Mouse (Mus musculus): ENCODE measurements around the gene Rasl11a.

Rasl11a gene

GRCm38 (mm10) chr5:146844945-146845365 lies at the start of gene Rasl11a:
Gene Rasl11a (plus strand): TSS chr5:146845071.
- in situ Hi-C loops (cut with MboI, MseI) = no loop called here

- in situ Hi-C loops (cut with MboI, MseI) = no loop called here
Measured at GRCm38 (mm10) chr5:146795728-146796127, 49.1 kb upstream of the Rasl11a start.

DNA sequence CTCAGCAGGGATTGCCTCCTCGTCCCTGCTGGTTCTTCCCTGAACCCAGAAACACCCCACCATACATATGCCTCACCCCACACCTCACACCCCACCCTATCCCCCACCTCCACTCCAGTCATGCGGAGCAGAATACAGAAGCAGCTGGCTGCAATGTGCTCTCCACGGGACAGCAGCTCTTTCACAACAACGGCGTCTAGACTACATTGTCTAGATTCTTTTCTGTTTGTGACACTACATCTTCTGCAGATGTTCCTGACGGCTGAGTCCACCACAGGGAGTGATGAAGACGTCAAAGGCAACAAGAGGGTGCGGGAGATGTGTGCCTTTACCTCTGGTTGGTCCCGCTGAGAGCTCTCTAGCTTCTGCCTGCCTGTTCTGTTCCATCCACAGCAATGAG lies 46.8 kb upstream of the Rasl11a start:
- in situ Hi-C loops (cut with MboI, MseI) = no loop called here

DNA sequence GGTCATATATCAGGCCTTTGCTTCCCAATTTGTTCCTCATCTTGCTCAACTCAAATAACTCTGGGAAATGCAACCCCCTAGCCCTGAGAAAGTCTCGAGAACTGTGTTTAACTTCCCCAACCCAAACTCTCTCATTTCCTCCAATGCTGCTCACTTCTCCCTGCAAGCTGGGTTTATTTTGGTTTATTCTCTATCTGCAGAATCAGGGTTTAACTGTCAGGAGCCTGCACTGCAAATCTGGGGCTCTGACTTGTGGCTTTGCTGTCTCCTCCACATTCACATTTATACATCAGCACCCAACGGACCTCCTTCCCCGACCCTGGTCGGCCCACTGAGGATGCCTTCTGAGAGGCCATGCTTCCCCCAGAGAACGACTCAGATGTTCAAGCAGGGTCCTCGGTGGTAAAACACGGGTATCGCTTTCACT lies 38.9 kb upstream of the Rasl11a start:
- in situ Hi-C loops (cut with MboI, MseI) = loop anchor here (10.0 kb wide), 1 partner anchor 79 kb away; no protein-coding TSS in a partner anchor

DNA sequence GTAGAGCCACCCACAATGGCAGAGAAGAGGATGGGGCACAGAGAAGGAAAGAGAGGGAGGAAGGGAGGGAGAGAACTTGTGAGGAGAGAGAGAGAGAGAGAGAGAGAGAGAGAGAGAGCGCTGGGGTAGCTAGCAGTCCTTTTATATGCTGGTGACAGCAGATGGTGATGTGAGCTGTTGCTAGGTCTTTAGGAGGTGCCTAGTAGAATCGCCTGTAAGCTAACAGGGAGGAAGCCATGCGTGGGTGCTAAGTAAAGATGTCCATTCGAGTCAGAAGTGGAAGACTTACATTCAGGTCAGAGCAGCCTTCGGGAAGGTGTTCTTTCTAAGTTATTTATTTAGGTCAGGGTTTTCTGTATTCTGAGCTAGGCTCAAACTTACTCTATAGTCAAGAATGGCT lies 34.9 kb upstream of the Rasl11a start:
- in situ Hi-C loops (cut with MboI, MseI) = loop anchor here (10.0 kb wide), 1 partner anchor 75 kb away; no protein-coding TSS in a partner anchor

GRCm38 (mm10) chr5:146812866-146813265 lies 32.0 kb upstream of the Rasl11a start:
- in situ Hi-C loops (cut with MboI, MseI) = no loop called here

GRCm38 (mm10) chr5:146813421-146813820 lies 31.4 kb upstream of the Rasl11a start:
- in situ Hi-C loops (cut with MboI, MseI) = no loop called here

GRCm38 (mm10) chr5:146815394-146815793 lies 29.5 kb upstream of the Rasl11a start:
- in situ Hi-C loops (cut with MboI, MseI) = no loop called here

GRCm38 (mm10) chr5:146817583-146817982 lies 27.3 kb upstream of the Rasl11a start:
- in situ Hi-C loops (cut with MboI, MseI) = no loop called here

DNA sequence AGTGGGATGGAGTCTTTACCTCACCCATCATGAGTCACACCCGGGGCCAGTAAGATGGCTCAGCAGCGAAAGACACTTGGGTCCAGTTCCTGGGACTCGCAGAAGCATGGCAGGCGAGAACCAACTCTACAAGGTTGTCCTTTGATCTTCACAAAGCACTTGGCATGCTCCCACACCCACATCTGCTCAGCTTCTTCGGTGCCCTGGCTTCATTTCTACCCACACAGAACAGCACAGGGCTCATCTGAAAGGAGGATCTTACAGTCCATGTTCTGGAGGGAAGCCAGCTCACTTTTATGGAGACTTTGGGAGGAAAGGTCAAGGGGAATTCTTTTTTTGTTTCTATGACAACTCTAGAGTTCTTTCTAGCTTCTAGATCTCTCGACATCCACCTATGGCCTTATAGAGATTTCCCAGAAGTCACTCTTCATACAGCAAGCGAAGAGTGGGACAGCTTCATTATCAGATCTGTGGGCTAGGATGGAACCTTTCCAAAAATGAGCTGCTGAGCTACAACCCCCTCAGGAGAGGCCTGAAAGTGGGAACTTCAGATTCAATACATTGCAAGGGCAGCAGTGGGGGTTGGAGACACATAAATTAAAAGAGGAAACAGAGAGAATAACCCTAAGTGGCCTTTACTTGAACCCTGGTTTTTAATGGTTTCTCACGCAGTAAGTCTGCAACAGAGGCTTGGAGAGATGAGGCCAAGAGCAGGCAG lies 25.8 kb upstream of the Rasl11a start:
- in situ Hi-C loops (cut with MboI, MseI) = no loop called here

- in situ Hi-C loops (cut with MboI, MseI) = loop anchor here (5.0 to 10.0 kb wide), 2 partner anchors 36 to 118 kb away; no protein-coding TSS in a partner anchor
Measured at GRCm38 (mm10) chr5:146823005-146823404, 21.9 kb upstream of the Rasl11a start.

- in situ Hi-C loops (cut with MboI, MseI) = loop anchor here (10.0 kb wide), 1 partner anchor 125 kb away; no protein-coding TSS in a partner anchor
Measured at GRCm38 (mm10) chr5:146829528-146829927, 15.3 kb upstream of the Rasl11a start.

GRCm38 (mm10) chr5:146832435-146832768 lies 12.5 kb upstream of the Rasl11a start:
- in situ Hi-C loops (cut with MboI, MseI) = loop anchor here (10.0 kb wide), 1 partner anchor 222 kb away; no protein-coding TSS in a partner anchor

DNA sequence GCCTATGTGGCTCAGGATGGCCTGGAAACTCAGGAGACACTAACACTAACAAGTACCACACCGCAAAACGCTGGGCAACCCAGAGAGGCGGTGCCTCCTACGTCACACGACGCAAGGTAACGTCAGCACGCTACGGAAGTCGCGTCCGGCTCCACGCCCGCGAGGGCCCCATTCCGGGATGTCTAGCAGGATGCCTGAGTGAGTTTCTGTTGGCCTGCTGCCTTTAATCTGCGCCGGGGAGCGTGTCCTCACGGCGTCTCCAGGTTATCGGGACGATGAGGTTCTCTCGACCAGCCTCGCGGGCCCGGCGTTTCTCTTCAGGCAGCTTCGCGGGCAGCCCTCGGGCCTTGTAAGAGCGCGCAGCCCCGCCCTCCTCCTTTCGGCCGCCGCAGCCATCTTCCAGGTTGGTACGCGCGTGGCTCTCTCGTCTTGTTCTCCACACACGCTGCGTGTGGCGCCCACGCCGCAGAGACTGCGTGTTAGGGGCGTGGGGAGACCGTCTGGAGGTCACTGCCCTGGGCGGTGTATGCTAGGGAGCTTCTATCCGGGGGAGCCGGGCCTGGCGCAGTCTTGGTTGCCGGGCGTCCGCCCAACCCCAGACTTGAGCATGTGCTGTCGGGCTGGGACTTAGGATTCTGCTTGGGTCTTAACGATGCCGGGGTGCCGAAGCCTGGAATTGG lies 12.0 kb upstream of the Rasl11a start, which contains the start of gene Rpl21:
Rpl21 (plus strand) TSS at position 122 of the 680 bp plus-strand sequence.
- in situ Hi-C loops (cut with MboI, MseI) = loop anchor here (10.0 kb wide), 1 partner anchor 222 kb away; no protein-coding TSS in a partner anchor

DNA sequence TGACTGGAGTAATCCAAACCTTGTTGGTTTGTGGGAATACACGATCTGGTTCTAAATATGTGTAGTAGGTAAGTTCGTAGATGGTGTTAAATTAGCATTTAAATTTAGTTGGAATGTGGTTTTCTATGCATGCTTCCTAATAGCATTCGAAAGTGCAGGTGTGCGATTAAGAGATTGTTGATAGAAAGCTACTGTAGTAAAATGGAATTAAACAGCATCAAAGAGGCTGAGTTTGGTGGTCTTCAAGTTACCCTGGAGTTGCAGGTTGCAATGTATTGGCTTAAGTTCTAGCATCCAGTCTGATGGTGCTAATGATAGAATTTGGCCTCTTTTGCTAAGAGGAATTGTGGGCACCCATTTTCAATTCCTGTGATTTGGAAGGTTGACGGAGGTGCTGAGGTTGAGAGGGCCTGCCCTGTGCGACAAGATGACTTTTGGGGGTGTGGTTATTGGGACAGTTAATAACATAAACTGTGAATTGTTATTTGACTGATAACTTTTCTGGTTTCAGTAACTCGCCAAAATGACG lies 11.1 kb upstream of the Rasl11a start:
- in situ Hi-C loops (cut with MboI, MseI) = loop anchor here (10.0 kb wide), 1 partner anchor 221 kb away; no protein-coding TSS in a partner anchor

- in situ Hi-C loops (cut with MboI, MseI) = loop anchor here (10.0 kb wide), 1 partner anchor 220 kb away; no protein-coding TSS in a partner anchor
Measured at GRCm38 (mm10) chr5:146834959-146835358, 9.9 kb upstream of the Rasl11a start.

DNA sequence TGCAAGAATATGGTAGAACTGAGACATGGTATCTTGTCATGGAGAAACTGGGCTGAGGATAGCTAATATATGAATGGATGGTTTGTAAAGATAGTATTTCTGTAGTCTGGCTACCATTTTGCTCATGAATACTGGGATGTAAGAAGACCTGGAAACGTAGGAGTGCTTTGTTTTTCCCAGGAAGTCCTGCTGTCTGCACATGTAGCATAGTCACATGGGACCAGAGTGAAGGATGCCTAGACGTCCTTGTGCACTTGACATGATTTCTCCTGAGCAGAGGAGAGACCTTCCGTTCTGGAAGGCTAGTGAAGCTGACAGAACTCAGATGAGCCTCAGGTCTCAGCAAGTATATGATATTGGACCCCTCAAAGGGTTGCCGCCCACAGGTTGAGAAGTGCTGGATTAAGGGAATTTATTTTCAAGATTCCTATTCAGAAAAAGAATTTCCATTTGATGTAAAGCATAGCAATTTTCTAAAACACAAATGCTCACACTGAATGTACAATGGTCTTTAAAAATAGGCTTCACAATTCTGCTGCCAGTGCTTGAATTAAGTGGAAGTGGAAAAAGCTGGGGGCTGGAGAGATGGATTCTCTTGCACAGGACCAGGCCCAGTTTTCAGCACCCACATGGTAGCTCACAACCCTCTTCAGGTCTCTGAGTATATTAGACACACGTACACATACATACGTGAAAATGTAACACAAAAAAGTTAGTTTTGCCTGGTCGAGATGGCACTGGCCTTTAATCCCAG lies 6.7 kb upstream of the Rasl11a start:
- in situ Hi-C loops (cut with MboI, MseI) = loop anchor here (10.0 kb wide), 1 partner anchor 217 kb away; no protein-coding TSS in a partner anchor

DNA sequence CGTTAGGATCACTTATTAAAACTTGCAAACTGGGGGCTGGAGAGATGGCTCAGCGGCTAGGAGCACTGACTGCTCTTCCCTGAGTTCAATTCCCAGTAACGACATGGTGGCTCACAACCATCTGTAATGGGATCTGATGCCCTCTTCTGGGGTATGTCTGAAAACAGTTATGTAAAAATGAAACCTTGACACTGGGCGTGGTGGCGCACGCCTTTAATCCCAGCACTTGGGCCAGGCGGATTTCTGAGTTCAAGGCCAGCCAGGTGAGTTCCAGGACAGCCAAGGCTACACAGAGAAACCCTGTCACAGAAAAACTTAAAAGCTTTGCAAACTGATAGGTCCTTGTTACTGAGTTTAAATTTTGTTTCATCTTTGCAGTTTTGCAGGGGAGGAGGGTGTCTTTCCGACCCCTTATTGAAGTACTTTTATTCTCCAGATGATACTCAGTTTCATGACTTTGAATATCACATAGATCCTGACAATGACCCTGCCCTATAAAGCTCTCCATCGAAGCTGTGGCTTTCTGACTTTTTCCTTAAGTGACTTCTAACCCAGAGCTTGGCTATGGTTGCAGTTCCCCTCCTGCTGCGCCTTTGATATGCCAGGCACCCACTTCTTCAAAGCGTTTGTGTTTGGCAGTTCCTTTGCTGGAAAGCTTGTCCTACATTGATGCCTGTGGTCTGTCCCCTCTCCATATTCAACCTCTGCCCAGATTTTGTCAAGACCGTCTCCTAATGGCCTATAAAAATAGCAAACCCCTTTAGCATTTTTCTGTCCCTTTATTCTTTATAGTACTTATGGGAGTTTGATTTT lies 5.8 kb upstream of the Rasl11a start:
- in situ Hi-C loops (cut with MboI, MseI) = loop anchor here (10.0 kb wide), 1 partner anchor 216 kb away; no protein-coding TSS in a partner anchor

DNA sequence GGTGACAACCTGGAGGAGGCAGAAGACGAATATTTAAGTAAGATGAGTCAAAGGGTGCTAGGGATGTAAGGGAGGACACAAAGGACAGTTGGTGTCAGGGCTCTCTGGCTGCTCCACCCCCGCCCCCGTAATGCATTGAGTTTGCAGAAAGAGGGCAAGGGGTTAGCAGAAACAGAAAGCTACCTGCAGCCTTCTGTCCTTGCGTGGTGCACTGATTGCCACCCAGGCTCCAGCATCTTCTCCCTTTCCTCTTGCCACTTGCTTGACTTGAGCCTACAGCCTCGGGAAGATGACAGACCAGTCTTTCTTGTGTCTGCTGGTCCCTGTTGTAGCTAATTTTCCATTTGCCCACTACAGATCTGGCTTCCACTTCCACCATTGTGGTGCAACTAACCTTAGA lies 5.1 kb upstream of the Rasl11a start:
- in situ Hi-C loops (cut with MboI, MseI) = loop anchor here (10.0 kb wide), 1 partner anchor 215 kb away; no protein-coding TSS in a partner anchor

- in situ Hi-C loops (cut with MboI, MseI) = no loop called here
Measured at GRCm38 (mm10) chr5:146840422-146840821, 4.4 kb upstream of the Rasl11a start.
